Mouse (Mus musculus) G1E-ER4 (cell line): ENCODE measurements around the gene Stab2. TPM values are rescaled to one million over a fixed set of nuclear protein-coding genes. Genes with fewer than 3 reads are reported as not detected.

Source experiments
- GATA1 ChIP-seq: IDR thresholded peaks from one replicate; pipeline ENCODE4 v1.8.0; 2012; ENCODE audit warnings: low read length, inconsistent platforms
- polyA plus RNA-seq: library from polyadenylated mRNA; stranded (reverse); fragments of >175 nt; gene quantifications from 2 replicates; pipeline ENCODE4 v1.2.3, GENCODE M21; 2012

Stab2 gene
- polyA plus RNA-seq, 1 experiment = 0.03 TPM

DNA sequence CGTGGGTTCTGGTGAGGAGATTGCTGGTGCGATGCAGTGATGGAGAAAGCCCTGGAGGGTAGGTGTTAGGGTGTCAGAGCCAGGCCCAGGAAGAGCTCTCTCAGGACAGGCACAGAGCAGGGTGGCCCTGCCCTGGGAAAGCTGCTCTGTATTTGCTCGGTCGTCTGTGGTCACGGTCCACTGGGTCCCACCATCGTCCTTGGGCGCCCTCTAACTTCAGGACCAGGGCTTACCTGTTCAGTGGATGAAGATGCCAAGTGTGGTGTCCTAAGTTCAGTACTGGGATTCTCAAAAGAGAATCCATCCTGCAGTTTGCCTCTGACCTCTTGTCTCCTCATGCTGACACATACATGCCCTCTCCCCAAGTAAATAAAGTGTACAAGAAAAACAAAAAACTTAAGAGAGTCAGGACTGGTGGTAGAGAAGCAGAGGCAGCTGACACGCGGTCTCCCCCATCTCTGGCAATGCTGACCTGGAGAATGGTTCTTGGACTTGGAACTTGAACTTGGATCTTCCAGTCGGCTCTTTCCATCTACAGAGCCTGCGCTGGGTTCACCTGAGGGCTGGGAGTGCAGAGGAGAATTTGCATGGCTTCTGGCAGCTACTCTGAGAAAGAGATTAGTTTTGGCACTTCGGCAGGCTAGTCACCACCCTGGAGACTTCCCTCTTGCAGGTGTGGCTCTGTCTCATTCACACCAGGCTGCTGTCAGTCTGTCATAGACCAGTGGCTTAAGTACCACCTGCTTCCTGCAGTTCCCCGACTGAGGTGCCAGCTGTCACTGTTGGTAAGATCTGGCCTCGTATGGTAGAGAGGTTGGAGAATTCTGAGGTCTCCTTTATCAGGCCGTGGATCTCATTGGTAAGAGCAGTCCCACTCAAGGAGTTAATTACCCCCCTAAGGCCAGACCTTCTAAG lies 179.3 kb downstream of the Stab2 start:
- TF ChIP-seq GATA1 = no peak

DNA sequence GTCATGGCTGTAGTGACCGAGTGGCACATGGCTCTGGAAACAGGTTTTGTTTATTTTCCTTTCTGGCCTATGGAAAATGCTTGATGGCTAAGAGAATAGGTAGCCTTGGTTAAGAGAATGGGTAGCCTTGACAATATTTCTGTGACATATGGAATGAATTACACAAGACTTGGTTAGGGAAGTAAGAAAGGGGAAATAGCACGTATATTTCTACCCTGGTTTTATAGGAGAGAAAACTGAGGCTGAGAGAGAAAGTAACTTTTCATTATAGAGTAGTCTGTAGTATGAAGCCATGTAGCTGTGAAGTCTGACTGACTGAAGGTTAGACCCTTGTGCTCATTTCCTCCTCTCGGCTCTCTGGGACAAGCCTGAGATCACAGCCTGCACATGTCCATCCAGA lies 180.9 kb downstream of the Stab2 start:
- TF ChIP-seq GATA1 = no peak

DNA sequence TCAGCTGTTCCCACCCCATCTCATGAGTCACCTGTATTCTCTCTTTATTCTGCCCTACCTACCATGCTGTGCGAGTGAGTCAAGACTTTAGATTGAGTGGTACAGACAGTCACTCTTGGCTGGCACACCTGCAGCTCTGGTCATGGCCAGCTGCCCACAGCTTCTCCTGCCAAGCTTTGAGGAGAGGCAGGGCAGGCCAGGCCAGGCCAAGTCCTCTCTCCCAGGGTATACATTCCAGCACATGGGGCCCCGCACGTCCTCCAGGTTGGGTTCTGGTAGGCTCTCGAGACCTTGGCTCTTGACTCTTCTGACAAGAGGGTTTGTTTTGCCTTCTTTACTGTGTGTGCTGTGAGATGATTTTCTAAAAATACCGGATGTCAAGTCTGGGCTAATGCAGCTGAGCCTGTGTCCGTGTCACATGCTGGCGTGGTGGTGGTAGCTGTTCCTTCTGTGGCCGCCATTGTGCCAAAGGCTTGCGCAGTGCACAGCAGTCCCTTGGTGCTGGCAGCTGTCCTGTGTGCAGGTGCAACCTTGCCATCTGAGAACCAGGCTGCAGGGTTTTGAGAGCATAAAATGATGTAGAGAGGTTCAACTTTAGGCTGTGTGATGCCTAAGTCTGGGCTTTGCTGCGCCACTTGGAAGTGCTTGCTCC lies 181.8 kb downstream of the Stab2 start:
- no peak for TF ChIP-seq GATA1

DNA sequence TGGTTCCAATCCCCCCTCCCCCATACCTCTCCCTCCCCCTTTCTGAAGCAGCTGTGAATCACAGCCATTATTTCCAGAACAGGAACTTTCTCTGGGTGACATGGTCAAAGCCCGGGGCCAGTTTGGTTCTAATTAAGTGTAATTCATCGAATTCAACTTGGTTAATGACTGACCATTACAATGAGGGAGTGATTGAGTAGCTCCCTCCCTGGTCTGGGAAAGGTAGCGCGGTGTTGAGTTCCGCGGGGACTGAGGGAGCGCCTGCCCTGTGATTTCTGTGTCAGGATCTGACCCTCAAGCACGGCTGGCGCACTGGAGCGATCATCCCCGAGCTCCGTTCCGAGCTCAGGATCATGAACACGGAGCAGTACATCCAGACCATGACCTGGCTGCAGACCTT lies 183.0 kb downstream of the Stab2 start:
- no peak for TF ChIP-seq GATA1

DNA sequence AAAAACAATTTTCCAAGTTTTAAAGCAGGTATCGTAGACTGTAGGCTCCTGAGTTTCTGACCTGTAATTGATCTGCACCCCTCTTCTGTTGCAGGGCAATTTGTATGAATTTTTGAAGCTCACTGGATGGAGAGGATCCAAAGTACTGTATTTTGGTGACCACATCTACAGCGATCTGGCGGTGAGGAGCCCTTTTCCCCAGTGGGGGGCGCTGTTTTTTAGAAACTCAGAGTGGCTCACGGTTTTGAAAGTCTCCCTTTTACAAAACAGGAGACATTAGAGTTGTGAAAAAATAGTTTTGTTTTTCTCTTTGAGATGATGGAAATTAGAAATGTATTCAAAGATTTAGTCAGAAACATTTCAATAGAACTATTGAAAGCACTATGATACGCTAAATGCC lies 183.7 kb downstream of the Stab2 start:
- no peak for TF ChIP-seq GATA1

DNA sequence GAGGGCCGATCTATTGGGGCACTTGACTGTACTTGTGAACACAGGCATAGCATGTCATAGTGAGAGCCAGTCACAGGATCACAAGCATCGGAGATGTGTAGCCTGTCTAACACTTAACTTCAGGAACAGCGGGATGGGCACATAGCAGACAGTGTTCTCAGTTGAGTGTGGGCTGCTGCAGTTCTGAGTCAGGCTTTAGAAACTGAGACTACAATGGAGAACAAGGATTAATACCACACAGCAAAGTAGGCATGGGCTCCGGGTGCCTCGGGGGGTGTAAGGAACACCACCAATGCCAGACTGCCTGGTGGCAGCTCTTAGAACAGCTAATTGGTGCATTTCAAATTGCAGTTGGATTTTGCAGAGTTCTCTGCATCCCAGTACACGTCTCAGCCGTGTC lies 186.8 kb downstream of the Stab2 start:
- TF ChIP-seq GATA1 = no peak

DNA sequence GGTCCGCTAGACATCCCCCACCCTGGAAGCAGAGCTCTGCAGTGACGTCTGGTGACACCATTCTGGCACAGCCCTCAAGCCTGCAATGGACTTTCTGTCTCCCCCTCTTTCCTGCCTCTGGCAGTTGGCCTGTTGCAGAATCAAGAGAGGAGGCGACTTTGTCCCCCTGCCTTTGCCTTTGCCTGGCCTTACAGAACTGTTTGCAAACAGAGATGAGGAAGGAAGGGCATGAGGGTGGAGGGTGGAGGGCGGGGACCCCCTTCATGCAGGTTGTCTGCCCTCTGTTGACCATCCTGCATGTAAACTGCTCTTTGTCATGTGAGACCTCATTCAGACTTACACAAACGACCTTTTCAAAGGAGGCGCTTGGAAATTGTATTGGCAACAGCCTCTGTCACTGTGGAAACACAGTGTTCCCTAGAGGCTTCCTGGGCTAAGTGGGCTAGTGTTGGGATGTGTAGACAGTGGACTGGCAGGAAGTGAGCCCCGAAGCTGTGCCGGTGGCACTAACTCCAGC lies 188.1 kb downstream of the Stab2 start:
- no peak for TF ChIP-seq GATA1

DNA sequence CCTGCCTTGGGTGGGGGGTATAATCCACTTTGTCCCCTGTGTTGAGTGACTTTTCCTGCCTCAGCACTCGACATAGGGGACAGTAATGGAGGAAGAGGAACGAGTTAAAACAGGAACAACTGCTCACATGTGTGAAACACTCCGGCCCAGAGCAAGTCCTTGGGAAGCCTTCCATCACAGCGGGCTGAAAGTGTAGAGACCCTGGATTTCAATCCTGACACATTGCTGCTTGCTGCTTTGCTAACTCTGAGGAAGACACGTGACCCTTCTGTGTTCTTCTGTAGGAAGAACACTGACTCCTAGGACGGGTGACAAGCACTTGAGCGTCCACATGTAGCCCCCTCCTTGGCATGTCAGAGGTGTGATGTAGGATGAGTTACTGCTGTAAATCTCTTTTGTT lies 192.7 kb downstream of the Stab2 start:
- no peak for TF ChIP-seq GATA1

DNA sequence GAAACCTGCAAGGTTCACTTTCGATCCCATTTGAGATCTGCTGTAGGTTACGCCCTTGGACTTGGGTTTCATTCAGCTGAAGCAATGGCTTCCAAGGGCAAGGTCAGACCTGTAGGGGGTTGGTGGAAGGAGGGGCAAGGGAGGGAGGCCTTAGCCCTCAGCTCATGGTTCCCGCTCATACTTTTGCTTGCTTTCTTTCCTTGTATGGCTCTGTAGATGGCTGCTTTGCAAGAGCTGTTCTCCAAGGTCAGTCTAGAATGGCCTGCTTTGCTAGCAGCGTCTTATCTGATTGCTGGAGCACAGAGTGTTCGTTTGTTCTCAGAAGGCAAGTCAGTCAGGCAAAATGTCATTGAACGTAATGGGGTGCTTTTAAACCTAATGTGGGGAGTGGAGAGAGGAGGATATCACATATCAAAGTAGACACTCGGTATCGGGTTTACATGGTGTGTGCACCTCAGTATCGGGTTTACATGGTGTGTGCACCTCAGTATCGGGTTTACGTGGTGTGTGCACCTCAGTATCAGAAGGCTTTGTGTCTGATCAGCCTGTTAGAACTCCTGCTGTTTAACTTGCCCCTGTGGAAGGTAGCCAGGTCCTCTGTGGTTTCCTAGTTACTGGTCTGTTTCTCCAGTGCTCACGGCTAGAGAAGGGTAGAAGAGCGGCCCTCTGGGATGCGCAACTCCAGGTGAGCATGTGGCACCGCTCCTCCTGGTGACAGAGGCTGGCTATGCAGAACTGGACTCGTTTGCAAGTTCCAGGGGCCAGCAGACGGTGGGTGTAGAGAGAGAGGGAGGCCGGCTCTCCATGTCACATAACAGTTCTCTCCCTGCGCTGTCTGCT lies 193.3 kb downstream of the Stab2 start:
- TF ChIP-seq GATA1 = no peak

DNA sequence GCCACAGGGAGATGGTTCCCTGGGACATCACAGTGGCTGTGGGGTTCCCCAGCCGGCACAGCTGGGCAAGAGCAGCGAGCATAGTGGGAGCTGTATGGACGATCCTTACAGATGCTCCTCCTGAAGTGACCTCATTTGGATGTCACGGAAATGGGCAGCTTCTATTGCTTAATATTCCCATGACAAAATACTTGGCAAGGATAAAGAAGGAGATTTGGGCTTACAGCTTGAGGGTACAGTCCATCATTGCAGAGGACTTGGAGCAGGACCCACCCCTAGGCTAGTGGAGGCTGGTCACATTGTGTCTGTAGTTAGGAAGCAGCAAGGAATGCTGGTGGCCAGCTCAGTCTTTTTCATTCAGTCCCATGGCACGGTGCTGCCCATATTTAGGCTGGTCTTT lies 197.2 kb downstream of the Stab2 start:
- TF ChIP-seq GATA1 = no peak

DNA sequence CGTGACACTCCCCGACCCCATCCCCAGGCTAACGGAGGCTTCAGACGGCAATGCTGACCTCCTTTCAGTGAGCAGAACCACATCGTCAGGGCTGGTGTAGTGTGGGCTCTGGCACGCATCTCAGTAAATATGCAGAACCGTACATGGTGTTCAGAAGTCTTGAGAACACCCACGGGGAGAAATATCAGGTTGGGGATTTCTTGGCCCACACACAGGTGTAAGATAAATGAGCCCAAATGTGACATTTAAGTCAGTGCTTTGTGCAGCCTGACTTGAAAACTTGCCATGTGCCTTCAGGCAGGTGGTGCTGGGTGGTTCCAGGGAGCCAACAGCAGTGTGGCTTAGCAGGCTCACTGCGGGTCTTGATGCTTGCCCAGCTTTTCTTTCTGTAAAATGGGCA lies 197.8 kb downstream of the Stab2 start:
- TF ChIP-seq GATA1 = no peak

DNA sequence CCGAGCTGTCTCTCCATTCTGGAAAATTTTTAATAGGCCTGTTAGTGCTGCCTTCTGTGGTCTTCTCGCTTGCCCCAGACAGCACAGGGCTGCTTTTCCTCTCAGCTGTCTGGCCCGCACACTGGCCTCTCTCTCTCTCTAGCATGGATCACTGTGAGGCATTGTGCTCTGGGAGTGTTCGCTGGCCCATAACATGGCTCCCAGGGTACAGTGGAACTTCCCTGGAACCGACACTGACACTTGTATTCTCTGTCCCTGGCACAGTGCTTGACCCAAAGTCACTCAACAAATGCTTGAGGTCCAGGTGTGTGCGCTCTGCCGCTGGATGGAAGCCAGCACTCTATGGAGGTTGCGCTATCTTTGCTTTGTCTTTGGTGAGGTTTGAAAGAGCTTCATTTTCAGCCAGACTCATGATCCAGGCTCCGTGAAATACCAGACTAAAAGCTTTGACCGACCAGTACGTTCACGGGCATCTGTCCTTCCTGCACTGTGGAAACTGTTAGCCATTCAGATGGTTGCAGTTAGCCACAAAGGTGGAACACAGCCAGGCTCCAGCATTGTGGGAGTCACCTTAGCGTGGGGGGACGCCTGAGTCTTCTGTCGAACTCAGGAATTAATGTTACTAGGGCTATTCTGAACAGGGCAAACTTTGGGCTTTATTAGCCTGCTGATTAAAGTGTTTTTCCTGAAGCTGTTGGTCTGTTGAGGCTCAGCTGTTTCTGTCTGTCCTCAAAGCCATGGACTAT lies 199.6 kb downstream of the Stab2 start:
- TF ChIP-seq GATA1 = no peak

DNA sequence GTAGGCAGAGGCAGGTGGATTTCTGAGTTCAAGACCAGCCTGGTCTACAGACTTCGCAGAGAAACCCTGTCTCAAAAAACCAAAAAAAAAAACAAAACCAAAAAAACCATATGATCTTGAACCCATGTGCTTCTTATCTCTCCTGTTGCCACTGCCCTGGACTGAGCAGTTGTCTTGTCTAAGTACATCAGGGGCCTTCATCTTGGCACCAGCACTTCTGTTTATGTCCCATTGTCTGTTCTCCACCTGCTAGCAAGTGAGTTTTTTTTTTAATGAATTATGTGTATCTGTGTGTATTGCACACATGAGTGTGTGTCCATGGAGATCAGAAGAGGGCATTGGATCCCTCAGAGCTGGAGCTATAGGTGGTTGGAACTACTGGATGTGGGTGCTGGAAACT lies 200.5 kb downstream of the Stab2 start:
- TF ChIP-seq GATA1 = no peak

DNA sequence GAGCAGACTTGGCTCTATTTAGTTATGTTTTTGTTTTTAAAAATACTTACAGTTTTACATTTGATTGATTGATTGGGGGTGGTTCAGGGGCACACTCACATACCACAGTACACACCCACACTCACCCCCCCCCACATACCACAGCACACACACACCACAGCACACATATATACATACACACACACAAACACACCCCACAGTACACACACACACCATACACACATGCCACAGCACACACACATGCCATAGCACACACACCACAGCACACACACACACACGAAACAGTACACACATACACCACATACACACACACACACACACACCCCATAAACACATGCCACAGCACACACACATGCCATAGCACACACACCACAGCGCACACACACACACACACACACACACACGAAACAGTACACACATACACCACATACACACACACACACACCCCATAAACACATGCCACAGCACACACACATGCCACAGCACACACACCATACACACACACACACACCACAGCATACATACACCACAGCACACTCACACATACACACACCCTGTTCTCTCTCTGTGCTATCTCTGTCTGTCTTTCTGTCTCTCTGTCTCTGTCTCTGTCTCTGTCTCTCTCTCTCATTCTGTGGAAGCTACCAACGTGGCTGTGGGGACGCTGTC lies 211.6 kb downstream of the Stab2 start:
- no peak for TF ChIP-seq GATA1

DNA sequence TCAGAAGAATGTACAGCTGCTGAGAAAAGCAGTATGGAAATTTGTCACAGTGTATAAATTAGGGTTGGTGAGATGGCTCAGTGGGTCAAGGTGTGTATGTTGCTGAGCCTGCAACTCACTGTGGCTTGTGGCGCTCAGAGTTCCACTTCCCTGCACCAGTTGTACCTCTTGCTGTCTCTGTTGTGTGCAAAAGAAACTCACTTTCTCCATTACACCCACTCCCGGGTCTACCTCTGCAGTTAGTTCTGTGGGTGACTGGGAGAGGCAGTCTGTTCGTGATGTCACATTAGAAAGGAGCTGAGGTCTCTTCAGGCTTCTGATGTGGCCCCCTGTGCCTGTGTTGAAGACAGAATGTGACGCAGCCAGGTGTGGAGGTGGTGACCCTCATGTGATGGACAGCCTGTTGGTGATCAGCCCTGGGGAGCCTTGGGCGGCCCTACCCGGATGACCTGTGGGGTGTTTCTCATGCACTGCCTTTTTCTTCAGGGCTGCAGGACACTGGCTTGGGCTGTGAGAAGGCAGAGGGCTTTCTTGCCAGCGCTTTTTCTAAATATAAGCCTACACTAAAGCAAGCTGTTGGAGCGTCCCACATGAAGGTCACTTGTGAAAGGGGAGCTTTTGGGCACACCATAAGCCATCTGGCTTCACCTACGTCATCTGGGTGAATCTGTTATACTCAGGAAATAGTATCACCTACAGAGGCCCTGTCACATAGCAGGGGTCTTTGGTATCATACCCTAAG lies 212.9 kb downstream of the Stab2 start:
- TF ChIP-seq GATA1 = no peak
